Mouse (Mus musculus) midbrain, embryonic 14.5 days (tissue): ENCODE results near the gene Rybp. TPM values are rescaled to one million over a fixed set of nuclear protein-coding genes. Genes with fewer than 3 reads are reported as not detected.

Experiments used
- ATAC-seq: fragments of 200-750 bp; cut with Nextera tagmentation; 2 replicates; pipeline ENCODE4 v1.8.0; 2017; ENCODE audit warnings: moderate number of reproducible peaks, moderate library complexity; ENCODE audit not compliant: low FRiP score, low TSS enrichment
- DNase-seq: peaks from one replicate; pipeline ENCODE4 v3.0.0-alpha.2; 2015
- H3K27ac ChIP-seq: fragments of 300-500 bp; sonication (generic); replicated peaks from 2 replicates; pipeline ENCODE4 v1.5.1; 2014; ENCODE audit warnings: mild to moderate bottlenecking, low read depth, low read length, moderate library complexity
- H3K27me3 ChIP-seq: fragments of 300-500 bp; sonication (generic); 2 replicates; pipeline ENCODE4 v1.6.1; 2014; ENCODE audit warnings: low read length, control low read depth, mixed read lengths; ENCODE audit not compliant: control insufficient read depth, insufficient read depth
- H3K36me3 ChIP-seq: fragments of 300-500 bp; sonication (generic); 2 replicates; pipeline ENCODE4 v1.6.1; 2014; ENCODE audit warnings: low read length, control low read depth; ENCODE audit not compliant: control insufficient read depth, insufficient read depth
- H3K4me1 ChIP-seq: fragments of 300-500 bp; sonication (generic); 2 replicates; pipeline ENCODE4 v1.6.1; 2014; ENCODE audit warnings: mild to moderate bottlenecking, antibody characterized with exemption, low read length, control low read depth; ENCODE audit not compliant: control insufficient read depth, insufficient read depth
- H3K4me2 ChIP-seq: fragments of 300-500 bp; sonication (generic); 2 replicates; pipeline ENCODE4 v1.6.1; 2014; ENCODE audit warnings: mild to moderate bottlenecking, low read length, moderate library complexity
- H3K4me3 ChIP-seq: fragments of 300-500 bp; sonication (generic); replicated peaks from 2 replicates; pipeline ENCODE4 v1.5.1; 2014; ENCODE audit warnings: low read depth, low read length
- H3K9ac ChIP-seq: fragments of 300-500 bp; sonication (generic); replicated peaks from 2 replicates; pipeline ENCODE4 v1.6.1; 2014; ENCODE audit warnings: mild to moderate bottlenecking, low read length, moderate library complexity
- H3K9me3 ChIP-seq: fragments of 300-500 bp; sonication (generic); 2 replicates; pipeline ENCODE4 v1.6.1; 2016; ENCODE audit warnings: low read length, control low read depth, mixed read lengths; ENCODE audit not compliant: control insufficient read depth
- WGBS: fragments of 180-500 bp; shearing (Covaris S2); extraction: QIAGEN DNeasy Blood & Tissue Kit; methylation state at CpG from one replicate; pipeline ENCODE4 v1.1.7; 2014; 5-methylcytosine and 5-hydroxymethylcytosine counted together
- polyA plus RNA-seq: library from polyadenylated mRNA; unstranded; fragments of >200 nt; fragmentation: Nextera tagmentation; extraction: Ambion mirVana; gene quantifications from 2 replicates; pipeline ENCODE4 v1.2.1, GENCODE M21; 2014

Rybp gene
- polyA plus RNA-seq, 1 experiment from 2014 or later, result 17.6 TPM

GRCm38 (mm10) chr6:100254671-100255070 is 32.6 kb downstream of the Rybp start:
- H3K9ac ChIP-seq, result no peak overlapping the region
- no peak overlapping the region for H3K4me2 ChIP-seq
- WGBS, result 85% methylated on average over 1 of the region's 1 CpGs
- no peaks in the 10 kb centered on the region for H3K36me3 ChIP-seq
- H3K4me3 ChIP-seq, result no peak overlapping the region
- H3K9me3 ChIP-seq, result no peaks in the 10 kb centered on the region
- 0 out of 2 replicates have a peak, but pooled peaks cover 2% of the 10 kb centered on the region for H3K4me1 ChIP-seq
- ATAC-seq (no peak), DNase-seq (no peak)
- H3K27ac ChIP-seq, result no peak overlapping the region
- H3K27me3 ChIP-seq, result no peaks in the 10 kb centered on the region

DNA sequence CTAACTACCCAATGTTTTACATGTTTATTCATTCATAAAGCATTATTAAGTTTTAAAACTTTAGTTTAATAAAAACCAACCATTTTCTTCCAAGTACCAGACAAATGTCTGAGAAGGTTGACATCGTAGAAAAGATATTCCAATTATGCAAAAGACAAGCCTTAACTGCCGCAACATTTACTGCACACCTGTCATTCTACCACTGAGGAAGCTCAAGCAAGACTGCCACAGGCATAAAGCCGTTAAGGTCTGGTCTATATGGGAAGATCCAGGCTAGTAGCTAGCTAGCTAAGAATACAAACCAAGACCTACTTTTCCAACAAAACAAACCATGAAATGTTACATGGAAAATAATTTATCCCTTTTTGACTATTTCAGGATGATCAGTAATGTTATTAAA is 42.8 kb downstream of the Rybp start:
- H3K27ac ChIP-seq, result no peak overlapping the region
- DNase-seq (no peak), ATAC-seq (no peak)
- no peak overlapping the region for H3K4me2 ChIP-seq
- no peaks in the 10 kb centered on the region for H3K36me3 ChIP-seq
- no peaks in the 10 kb centered on the region for H3K27me3 ChIP-seq
- 66% methylated on average over 3 of the region's 3 CpGs for WGBS
- no peaks in the 10 kb centered on the region for H3K9me3 ChIP-seq
- no peak overlapping the region for H3K9ac ChIP-seq
- H3K4me3 ChIP-seq, result no peak overlapping the region
- H3K4me1 ChIP-seq, result no peaks in the 10 kb centered on the region

- Histone ChIP-seq H3K36me3 (no peaks in the 10 kb centered on the region), H3K4me2 (no peak overlapping the region), H3K27me3 (no peaks in the 10 kb centered on the region), H3K9ac (no peak overlapping the region), H3K4me3 (no peak overlapping the region), H3K4me1 (peaks cover 19% of the 10 kb centered on the region), H3K27ac (no peak overlapping the region), H3K9me3 (no peaks in the 10 kb centered on the region)
- no peak for ATAC-seq
- DNase-seq, result no peak
These were observed 52.2 kb downstream of the Rybp start for GRCm38 (mm10) chr6:100235036-100235435.

DNA sequence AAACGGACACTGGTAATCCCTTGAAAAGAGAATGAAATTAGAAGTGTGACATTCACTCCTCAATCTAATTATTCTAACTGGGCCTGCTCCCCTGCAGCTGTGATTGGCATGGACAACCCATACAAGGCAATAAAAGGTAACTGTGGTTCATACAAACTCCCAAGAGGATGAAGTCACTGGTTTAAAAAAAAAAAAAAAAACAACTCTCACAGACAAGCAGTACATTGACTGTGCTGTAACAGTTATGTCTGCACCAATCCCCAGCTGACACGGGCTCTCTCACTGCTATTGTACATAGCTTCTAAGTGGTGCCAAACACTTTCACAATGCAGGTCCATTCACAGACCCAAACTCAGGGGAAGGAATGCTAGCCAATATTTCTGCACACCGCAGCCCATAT is 53.8 kb downstream of the Rybp start:
- H3K36me3 ChIP-seq, result no peaks in the 10 kb centered on the region
- peak; percentile 69 for DNase-seq
- H3K9ac ChIP-seq, result no peak overlapping the region
- no peak overlapping the region for H3K4me3 ChIP-seq
- no peaks in the 10 kb centered on the region for H3K9me3 ChIP-seq
- H3K4me2 ChIP-seq, result no peak overlapping the region
- H3K4me1 ChIP-seq, result peaks cover 19% of the 10 kb centered on the region
- no peaks in the 10 kb centered on the region for H3K27me3 ChIP-seq
- H3K27ac ChIP-seq, result no peak overlapping the region
- peak; percentile 43; the same call in 1 of the 2 replicates for ATAC-seq
- 29% methylated on average over 3 of the region's 3 CpGs for WGBS

DNA sequence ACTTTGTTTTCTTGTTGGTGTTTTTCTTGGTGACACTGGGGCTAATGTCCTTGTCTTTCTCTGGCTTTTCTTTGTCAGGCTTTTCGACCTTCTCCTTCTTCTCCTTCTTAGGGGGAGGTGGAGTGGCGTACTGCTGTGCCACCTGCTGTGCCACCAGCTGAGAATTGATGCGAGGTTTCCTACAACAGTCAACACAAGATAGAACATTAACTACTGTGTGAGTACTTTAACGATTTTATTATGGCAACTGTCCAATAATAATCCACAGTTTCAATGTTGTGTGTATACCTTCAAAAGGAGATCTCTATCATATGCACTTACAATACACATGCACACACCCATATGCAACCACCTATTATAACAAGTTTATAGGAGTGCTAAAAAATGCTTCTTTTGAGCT is 54.2 kb downstream of the Rybp start:
- Histone ChIP-seq H3K4me3 (no peak overlapping the region), H3K9ac (no peak overlapping the region), H3K27ac (no peak overlapping the region), H3K9me3 (no peaks in the 10 kb centered on the region), H3K27me3 (no peaks in the 10 kb centered on the region), H3K4me1 (peaks cover 19% of the 10 kb centered on the region), H3K4me2 (no peak overlapping the region), H3K36me3 (0 out of 2 replicates have a peak, but pooled peaks cover 1% of the 10 kb centered on the region)
- ATAC-seq (no peak), DNase-seq (no peak)
- 28% methylated on average over 4 of the region's 4 CpGs for WGBS

- Histone ChIP-seq H3K4me2 (no peak overlapping the region), H3K9ac (no peak overlapping the region), H3K9me3 (no peaks in the 10 kb centered on the region), H3K36me3 (0 out of 2 replicates have a peak, but pooled peaks cover 7% of the 10 kb centered on the region), H3K27me3 (no peaks in the 10 kb centered on the region), H3K4me1 (no peaks in the 10 kb centered on the region), H3K27ac (no peak overlapping the region), H3K4me3 (no peak overlapping the region)
- no peak for ATAC-seq
- 86% methylated on average over 2 of the region's 2 CpGs for WGBS
- no peak for DNase-seq
These were observed 61.1 kb downstream of the Rybp start for GRCm38 (mm10) chr6:100226204-100226603.

DNA sequence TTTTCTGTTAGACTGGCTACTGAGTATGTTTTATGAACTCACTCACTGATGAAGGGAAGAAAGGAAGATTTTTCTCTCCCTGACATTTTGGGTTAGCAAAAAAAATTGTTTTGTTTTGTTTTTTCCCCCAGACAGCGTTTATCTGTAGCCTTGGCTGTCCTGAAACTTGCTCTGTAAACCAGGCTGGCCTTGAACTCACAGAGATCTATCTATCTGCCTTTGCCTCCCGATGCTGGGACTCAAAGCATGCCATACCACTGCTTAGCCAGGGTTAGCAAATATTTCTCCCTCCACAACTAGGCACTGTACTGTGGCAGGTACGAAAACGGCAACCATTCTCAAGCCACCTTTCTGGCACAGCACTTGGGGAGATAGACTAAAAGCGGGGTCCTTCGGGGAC is 63.4 kb downstream of the Rybp start:
- Histone ChIP-seq H3K27ac (no peak overlapping the region), H3K36me3 (0 out of 2 replicates have a peak, but pooled peaks cover 7% of the 10 kb centered on the region), H3K4me1 (peaks cover 2% of the 10 kb centered on the region; the same call in 1 of the 2 replicates), H3K9ac (no peak overlapping the region), H3K27me3 (no peaks in the 10 kb centered on the region), H3K4me3 (no peak overlapping the region), H3K9me3 (no peaks in the 10 kb centered on the region), H3K4me2 (no peak overlapping the region)
- DNase-seq (no peak), ATAC-seq (no peak)
- WGBS, result 97% methylated on average over 6 of the region's 6 CpGs

DNA sequence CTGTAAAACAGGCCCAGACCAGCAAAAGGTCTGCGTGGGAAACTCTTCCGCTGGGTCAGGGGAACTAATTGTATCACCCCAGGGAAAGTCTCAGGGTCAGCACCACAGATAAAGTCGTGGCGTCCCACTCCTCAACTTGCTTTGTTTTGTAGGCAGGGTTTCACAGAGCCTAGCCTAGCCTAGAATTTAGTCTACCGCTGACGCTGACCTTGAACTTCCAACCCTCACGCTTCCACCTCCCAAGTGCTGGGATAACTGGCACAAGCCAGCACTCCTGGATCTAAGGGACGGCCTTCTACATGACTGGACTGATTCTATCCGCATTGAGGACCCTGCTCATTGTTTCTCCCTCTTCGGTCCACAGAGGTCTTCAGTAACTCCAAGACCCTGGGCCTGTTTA is 63.9 kb downstream of the Rybp start:
- no peak for ATAC-seq

GRCm38 (mm10) chr6:100222927-100223326 is 64.4 kb downstream of the Rybp start:
- no peak for ATAC-seq
- H3K4me2 ChIP-seq, result no peak overlapping the region
- no peak for DNase-seq

More for the DNA sequence above, 63.9 kb downstream of the Rybp start:
- Histone ChIP-seq H3K27me3 (no peaks in the 10 kb centered on the region), H3K36me3 (0 out of 2 replicates have a peak, but pooled peaks cover 7% of the 10 kb centered on the region), H3K4me1 (peaks cover 7% of the 10 kb centered on the region; the same call in 1 of the 2 replicates), H3K9me3 (no peaks in the 10 kb centered on the region), H3K27ac (no peak overlapping the region), H3K4me3 (no peak overlapping the region), H3K4me2 (no peak overlapping the region), H3K9ac (no peak overlapping the region)
- no peak for DNase-seq
- WGBS, result 88% methylated on average over 10 of the region's 10 CpGs

More at GRCm38 (mm10) chr6:100222927-100223326, 64.4 kb downstream of the Rybp start:
- Histone ChIP-seq H3K4me1 (peaks cover 8% of the 10 kb centered on the region; the same call in 1 of the 2 replicates), H3K4me3 (no peak overlapping the region), H3K9ac (no peak overlapping the region), H3K27ac (no peak overlapping the region), H3K9me3 (no peaks in the 10 kb centered on the region), H3K36me3 (0 out of 2 replicates have a peak, but pooled peaks cover 5% of the 10 kb centered on the region), H3K27me3 (no peaks in the 10 kb centered on the region)
- WGBS, result 85% methylated on average over 5 of the region's 5 CpGs
